Mouse (Mus musculus): Measurements from ENCODE around the gene Wasl.

DNA sequence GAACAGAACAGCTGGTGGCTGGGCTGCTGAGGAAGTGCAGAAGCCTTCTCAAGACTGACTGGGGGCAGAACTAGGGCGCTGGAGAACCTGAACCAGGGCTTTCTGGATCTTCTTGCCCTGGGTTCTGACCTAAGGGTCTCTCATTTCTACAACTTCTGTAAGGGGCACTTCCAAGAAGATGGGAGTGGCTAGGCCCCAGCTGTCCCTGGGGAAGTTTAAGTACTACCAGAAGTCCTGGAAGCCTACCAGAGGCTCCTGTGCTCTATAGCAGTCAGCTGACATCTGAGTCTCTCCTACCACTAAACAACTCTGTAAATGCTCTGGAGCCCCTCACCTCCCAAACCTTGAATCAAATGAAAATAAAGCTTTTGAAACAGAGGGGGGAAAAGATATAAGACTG lies 8.7 kb downstream of the Wasl start:
- TF ChIP-seq CTCF (IDR thresholded peaks at IDR 0.05; ENCODE audit: low read depth) (no peak), EP300 (IDR thresholded peaks at IDR 0.05; ENCODE audit: low read depth) (no peak)
